24 mouse cellular contexts compared by ENCODE assay signal in the genomic region with DNA sequence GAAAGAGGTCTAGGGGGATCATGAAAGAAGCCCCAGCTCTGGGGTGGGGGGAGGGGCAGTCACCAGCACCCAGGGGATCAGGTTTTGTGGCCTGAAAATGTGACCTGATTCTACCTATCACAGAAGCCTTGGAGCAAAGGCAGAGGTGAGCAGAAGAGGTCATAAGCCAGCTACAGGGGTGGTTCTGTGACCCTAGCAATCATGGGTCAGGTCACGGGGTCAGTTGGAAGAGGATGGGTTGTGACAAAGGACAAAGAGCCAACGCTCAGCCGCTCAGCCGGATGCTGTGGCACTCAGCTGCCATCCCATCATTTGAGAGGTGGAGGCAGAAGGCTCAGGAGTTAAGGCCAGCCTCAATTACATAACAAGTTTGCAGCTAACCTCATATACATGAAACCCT. TPM values are rescaled to one million over a fixed set of nuclear protein-coding genes. Genes with fewer than 3 reads are reported as not detected.
"Had no signal": no experiment of that assay in that cellular context is flagged by ENCODE, and none has a peak within 500 bp of the region (broad histone marks: within the 10 kb centered on the region; RNA-seq: fewer than 3 reads in every experiment).

No protein-coding gene starts in this region.

- ATAC-seq: intestine, embryonic 16.5 days; liver, embryonic 12.5 days; lung, postnatal 0 days had no signal

- H3K9me3 ChIP-seq: limb, embryonic 12.5 days; limb, embryonic 15.5 days; liver, embryonic 12.5 days; liver, embryonic 15.5 days; megakaryocyte, embryonic 14.5 days; neural tube, embryonic 12.5 days; neural tube, embryonic 15.5 days had no signal

- H3K27ac ChIP-seq: limb, embryonic 12.5 days; limb, embryonic 15.5 days; liver, embryonic 12.5 days; liver, embryonic 15.5 days; macrophage; neural tube, embryonic 12.5 days; neural tube, embryonic 15.5 days; stomach, postnatal 0 days had no signal

- H3K9ac ChIP-seq: limb, embryonic 12.5 days; limb, embryonic 15.5 days; liver, embryonic 12.5 days; liver, embryonic 15.5 days; lung, embryonic 14.5 days; neural tube, embryonic 12.5 days; neural tube, embryonic 15.5 days had no signal

- H3K4me3 ChIP-seq: limb, embryonic 12.5 days; limb, embryonic 15.5 days; liver, embryonic 12.5 days; liver, embryonic 15.5 days; megakaryocyte, embryonic 14.5 days; neural tube, embryonic 12.5 days; neural tube, embryonic 15.5 days had no signal

- H3K36me3 ChIP-seq: limb, embryonic 12.5 days; limb, embryonic 15.5 days; liver, embryonic 12.5 days; liver, embryonic 15.5 days; neural tube, embryonic 12.5 days; neural tube, embryonic 15.5 days had no signal

- H3K4me2 ChIP-seq: limb, embryonic 12.5 days; limb, embryonic 15.5 days; liver, embryonic 12.5 days; liver, embryonic 15.5 days; lung, embryonic 14.5 days; neural tube, embryonic 12.5 days; neural tube, embryonic 15.5 days had no signal

- H3K4me1 ChIP-seq: liver, embryonic 12.5 days; liver, embryonic 15.5 days; megakaryocyte, embryonic 14.5 days; neural tube, embryonic 15.5 days had no signal

- DNase-seq: kidney, adult 18-20 months; kidney, adult 9 months; kidney, postnatal 14 days; kidney, postnatal 4 days; left cerebral cortex, postnatal 4 days; lung, embryonic 14.5 days; right cerebral cortex, adult 18-20 months; right cerebral cortex, postnatal 14 days; right cerebral cortex, postnatal 4 days; thymus, adult 2 months; thymus, postnatal 14 days; thymus, postnatal 4 days had no signal

RNA-seq across cellular contexts. Expression of gene Ppp1r32, which starts 18.3 kb away (rescaled TPM):
- polyA plus RNA-seq: kidney, embryonic 16.5 days; limb, embryonic 12.5 days; liver, embryonic 12.5 days; liver, embryonic 15.5 days; lung, embryonic 14.5 days; macrophage; neural tube, embryonic 12.5 days had no signal
